Mouse (Mus musculus): ENCODE measurements around the gene Mrgpra1. TPM values are rescaled to one million over a fixed set of nuclear protein-coding genes. Genes with fewer than 3 reads are reported as not detected.
"Not testable (repeated sequence)": the region's sequence is repeated elsewhere in the genome, so short reads cannot be mapped to it uniquely, and the experiment has no call there.

The Mrgpra1 gene
- polyA plus RNA-seq (2015; fragmentation: Nextera tagmentation; extraction: Ambion mirVana): not detected in 2 replicates

GRCm38 (mm10) chr7:47354140-47354539, at the start of gene Mrgpra1:
Gene Mrgpra1, minus strand, starts transcription at chr7:47354240.
- H3K27ac ChIP-seq (ENCODE audit: low read length): no peak within 1 kb of the TSS
- H3K4me2 ChIP-seq (replicated peaks; ENCODE audit: low read depth, low read length): no peak within 1 kb of the TSS
- peaks cover 16% of the 10 kb centered on the region for H3K9me3 ChIP-seq (ENCODE audit: low read length)
- H3K4me3 ChIP-seq (ENCODE audit: low read length): no peak within 1 kb of the TSS
- no peaks in the 10 kb centered on the region for H3K36me3 ChIP-seq (ENCODE audit: insufficient read depth, low read length)
- no peaks in the 10 kb centered on the region for H3K27me3 ChIP-seq (ENCODE audit: insufficient read depth, low read length)
- H3K9ac ChIP-seq (replicated peaks; ENCODE audit: low read length): no peak within 1 kb of the TSS
- no peak for ATAC-seq (ENCODE audit: low FRiP score, low TSS enrichment)
- no peaks in the 10 kb centered on the region for H3K4me1 ChIP-seq (ENCODE audit: insufficient read depth, low read length)
- 83% methylated on average over 1 of the region's 1 CpGs for WGBS

GRCm38 (mm10) chr7:47401125-47401524, 47.1 kb upstream of the Mrgpra1 start:
- Histone ChIP-seq H3K27me3 (ENCODE audit: insufficient read depth, low read length) (no peaks in the 10 kb centered on the region), H3K27ac (ENCODE audit: low read length) (no peak overlapping the region), H3K4me3 (ENCODE audit: low read length) (no peak overlapping the region), H3K4me1 (ENCODE audit: insufficient read depth, low read length) (no peaks in the 10 kb centered on the region), H3K36me3 (ENCODE audit: insufficient read depth, low read length) (no peaks in the 10 kb centered on the region), H3K9me3 (ENCODE audit: low read length) (no peaks in the 10 kb centered on the region), H3K4me2 (replicated peaks; ENCODE audit: low read depth, low read length) (no peak overlapping the region), H3K9ac (replicated peaks; ENCODE audit: low read length) (no peak overlapping the region)
- ATAC-seq (ENCODE audit: low FRiP score, low TSS enrichment): no peak

- Histone ChIP-seq H3K9ac (replicated peaks; ENCODE audit: low read length) (no peak overlapping the region), H3K4me2 (replicated peaks; ENCODE audit: low read depth, low read length) (no peak overlapping the region), H3K27ac (ENCODE audit: low read length) (no peak overlapping the region), H3K9me3 (ENCODE audit: low read length) (peaks cover 8% of the 10 kb centered on the region; the same call in 1 of the 2 replicates), H3K4me3 (ENCODE audit: low read length) (no peak overlapping the region), H3K27me3 (ENCODE audit: insufficient read depth, low read length) (no peaks in the 10 kb centered on the region), H3K4me1 (ENCODE audit: insufficient read depth, low read length) (no peaks in the 10 kb centered on the region), H3K36me3 (ENCODE audit: insufficient read depth, low read length) (no peaks in the 10 kb centered on the region)
- 79% methylated on average over 3 of the region's 3 CpGs for WGBS
- ATAC-seq (ENCODE audit: low FRiP score, low TSS enrichment): no peak
Measured at GRCm38 (mm10) chr7:47348421-47348820, 5.6 kb downstream of the Mrgpra1 start.

- Histone ChIP-seq H3K27ac (ENCODE audit: low read length) (no peak overlapping the region), H3K4me2 (replicated peaks; ENCODE audit: low read depth, low read length) (no peak overlapping the region), H3K4me1 (ENCODE audit: insufficient read depth, low read length) (no peaks in the 10 kb centered on the region), H3K9me3 (ENCODE audit: low read length) (peaks cover 18% of the 10 kb centered on the region), H3K9ac (replicated peaks; ENCODE audit: low read length) (no peak overlapping the region), H3K4me3 (ENCODE audit: low read length) (no peak overlapping the region), H3K36me3 (ENCODE audit: insufficient read depth, low read length) (no peaks in the 10 kb centered on the region), H3K27me3 (ENCODE audit: insufficient read depth, low read length) (no peaks in the 10 kb centered on the region)
- 87% methylated on average over 4 of the region's 4 CpGs for WGBS
- no peak for ATAC-seq (ENCODE audit: low FRiP score, low TSS enrichment)
Measured at GRCm38 (mm10) chr7:47345905-47346478, 8.0 kb downstream of the Mrgpra1 start.

GRCm38 (mm10) chr7:47341887-47342286, 12.2 kb downstream of the Mrgpra1 start:
- not testable (repeated sequence) for H3K4me3 ChIP-seq (ENCODE audit: low read length); H3K27ac ChIP-seq (ENCODE audit: low read length); H3K4me2 ChIP-seq (replicated peaks; ENCODE audit: low read depth, low read length); H3K36me3 ChIP-seq (ENCODE audit: insufficient read depth, low read length); H3K27me3 ChIP-seq (ENCODE audit: insufficient read depth, low read length); H3K4me1 ChIP-seq (ENCODE audit: insufficient read depth, low read length); H3K9ac ChIP-seq (replicated peaks; ENCODE audit: low read length); ATAC-seq (ENCODE audit: low FRiP score, low TSS enrichment)
- WGBS: 76% methylated on average over 3 of the region's 3 CpGs
- H3K9me3 ChIP-seq (ENCODE audit: low read length): peaks cover 13% of the 10 kb centered on the region

GRCm38 (mm10) chr7:47341389-47341788, 12.7 kb downstream of the Mrgpra1 start:
- H3K36me3 ChIP-seq (ENCODE audit: insufficient read depth, low read length); H3K4me2 ChIP-seq (replicated peaks; ENCODE audit: low read depth, low read length); H3K27ac ChIP-seq (ENCODE audit: low read length); H3K4me3 ChIP-seq (ENCODE audit: low read length); H3K9ac ChIP-seq (replicated peaks; ENCODE audit: low read length); ATAC-seq (ENCODE audit: low FRiP score, low TSS enrichment); H3K27me3 ChIP-seq (ENCODE audit: insufficient read depth, low read length); H3K4me1 ChIP-seq (ENCODE audit: insufficient read depth, low read length): not testable (repeated sequence)
- 64% methylated on average over 3 of the region's 3 CpGs for WGBS
- H3K9me3 ChIP-seq (ENCODE audit: low read length): peaks cover 13% of the 10 kb centered on the region

- H3K4me1 ChIP-seq (ENCODE audit: insufficient read depth, low read length): no peaks in the 10 kb centered on the region
- no peak overlapping the region for H3K4me2 ChIP-seq (replicated peaks; ENCODE audit: low read depth, low read length)
- ATAC-seq (ENCODE audit: low FRiP score, low TSS enrichment): no peak
- H3K27ac ChIP-seq (ENCODE audit: low read length): no peak overlapping the region
- no peaks in the 10 kb centered on the region for H3K36me3 ChIP-seq (ENCODE audit: insufficient read depth, low read length)
- no peaks in the 10 kb centered on the region for H3K27me3 ChIP-seq (ENCODE audit: insufficient read depth, low read length)
- 52% methylated on average over 1 of the region's 1 CpGs for WGBS
- 0 out of 2 replicates have a peak, but pooled peaks cover 8% of the 10 kb centered on the region for H3K9me3 ChIP-seq (ENCODE audit: low read length)
- no peak overlapping the region for H3K4me3 ChIP-seq (ENCODE audit: low read length)
- H3K9ac ChIP-seq (replicated peaks; ENCODE audit: low read length): no peak overlapping the region
Measured at GRCm38 (mm10) chr7:47318299-47318698, 35.7 kb downstream of the Mrgpra1 start.

- no peaks in the 10 kb centered on the region for H3K4me1 ChIP-seq (ENCODE audit: insufficient read depth, low read length)
- no peak overlapping the region for H3K27ac ChIP-seq (ENCODE audit: low read length)
- ATAC-seq (ENCODE audit: low FRiP score, low TSS enrichment): no peak
- 35% methylated on average over 4 of the region's 4 CpGs for WGBS
- no peak overlapping the region for H3K9ac ChIP-seq (replicated peaks; ENCODE audit: low read length)
- H3K4me2 ChIP-seq (replicated peaks; ENCODE audit: low read depth, low read length): no peak overlapping the region
- H3K27me3 ChIP-seq (ENCODE audit: insufficient read depth, low read length): no peaks in the 10 kb centered on the region
- no peak overlapping the region for H3K4me3 ChIP-seq (ENCODE audit: low read length)
- peaks cover 14% of the 10 kb centered on the region; the same call in 1 of the 2 replicates for H3K9me3 ChIP-seq (ENCODE audit: low read length)
- no peaks in the 10 kb centered on the region for H3K36me3 ChIP-seq (ENCODE audit: insufficient read depth, low read length)
Measured at GRCm38 (mm10) chr7:47312289-47312688, 41.8 kb downstream of the Mrgpra1 start.

- 89% methylated on average over 10 of the region's 10 CpGs for WGBS
- no peak for ATAC-seq (ENCODE audit: low FRiP score, low TSS enrichment)
- no peaks in the 10 kb centered on the region for H3K27me3 ChIP-seq (ENCODE audit: insufficient read depth, low read length)
- H3K27ac ChIP-seq (ENCODE audit: low read length): no peak overlapping the region
- no peaks in the 10 kb centered on the region for H3K36me3 ChIP-seq (ENCODE audit: insufficient read depth, low read length)
- peaks cover 14% of the 10 kb centered on the region; the same call in 1 of the 2 replicates for H3K9me3 ChIP-seq (ENCODE audit: low read length)
- H3K9ac ChIP-seq (replicated peaks; ENCODE audit: low read length): no peak overlapping the region
- no peak overlapping the region for H3K4me3 ChIP-seq (ENCODE audit: low read length)
- H3K4me2 ChIP-seq (replicated peaks; ENCODE audit: low read depth, low read length): no peak overlapping the region
- H3K4me1 ChIP-seq (ENCODE audit: insufficient read depth, low read length): no peaks in the 10 kb centered on the region
Measured at GRCm38 (mm10) chr7:47309855-47310254, 44.2 kb downstream of the Mrgpra1 start.

GRCm38 (mm10) chr7:47304661-47305060, 49.4 kb downstream of the Mrgpra1 start:
- 78% methylated on average over 5 of the region's 6 CpGs for WGBS

More at GRCm38 (mm10) chr7:47304661-47305060, 49.4 kb downstream of the Mrgpra1 start:
- H3K4me1 ChIP-seq (ENCODE audit: insufficient read depth, low read length); H3K27ac ChIP-seq (ENCODE audit: low read length); ATAC-seq (ENCODE audit: low FRiP score, low TSS enrichment); H3K36me3 ChIP-seq (ENCODE audit: insufficient read depth, low read length); H3K4me2 ChIP-seq (replicated peaks; ENCODE audit: low read depth, low read length); H3K27me3 ChIP-seq (ENCODE audit: insufficient read depth, low read length); H3K9me3 ChIP-seq (ENCODE audit: low read length); H3K4me3 ChIP-seq (ENCODE audit: low read length); H3K9ac ChIP-seq (replicated peaks; ENCODE audit: low read length): not testable (repeated sequence)
